12 mouse cellular contexts compared by ENCODE assay signal in genomic region chr1:39006830-39007829, GRCm38 (mm10). TPM values are rescaled to one million over a fixed set of nuclear protein-coding genes. Genes with fewer than 3 reads are reported as not detected.
DNase-seq lines count a peak whose midpoint lies in the region; ATAC-seq and TF ChIP-seq lines count a peak whose summit lies in the region.
"Had no signal": no experiment of that assay in that cellular context is flagged by ENCODE, and none has a peak within 500 bp of the region (broad histone marks: within the 10 kb centered on the region; RNA-seq: fewer than 3 reads in every experiment).

No protein-coding gene starts in this region.

- H3K27ac ChIP-seq in lung, embryonic 14.5 days (ENCODE audit: low read depth): peak overlapping the region; percentile 4; the same call in 1 of the 2 replicates
- H3K27ac ChIP-seq in olfactory bulb, adult 2 months (ENCODE audit: insufficient read depth, low read depth, low read length): peak overlapping the region; percentile 90
- H3K27ac ChIP-seq in kidney, embryonic 15.5 days: no peak overlapping the region
- H3K27ac ChIP-seq: liver, embryonic 12.5 days had no signal

- no peak overlapping the region for H3K9ac ChIP-seq in lung, embryonic 14.5 days
- H3K9ac ChIP-seq in kidney, embryonic 15.5 days: no peak overlapping the region
- H3K9ac ChIP-seq: liver, embryonic 12.5 days had no signal

- no peak overlapping the region for H3K4me2 ChIP-seq in lung, embryonic 14.5 days
- H3K4me2 ChIP-seq in kidney, embryonic 15.5 days: no peak overlapping the region
- H3K4me2 ChIP-seq: liver, embryonic 12.5 days had no signal

- no peaks in the 10 kb centered on the region for H3K36me3 ChIP-seq in lung, embryonic 14.5 days (ENCODE audit: insufficient read depth)
- no peaks in the 10 kb centered on the region for H3K36me3 ChIP-seq in kidney, embryonic 15.5 days
- H3K36me3 ChIP-seq: liver, embryonic 12.5 days had no signal

- WGBS in lung, embryonic 14.5 days: 47% methylated on average over 11 of the region's 11 CpGs
- 32% methylated on average over 11 of the region's 11 CpGs for WGBS in lung, adult 2 months
- WGBS in olfactory bulb, adult 2 months: 20% methylated on average over 11 of the region's 11 CpGs
- 53% methylated on average over 11 of the region's 11 CpGs for WGBS in kidney, embryonic 15.5 days

- TF ChIP-seq POLR2A in lung, adult 2 months (IDR thresholded peaks at IDR 0.05; ENCODE audit: borderline replicate concordance, extremely low read depth, low read depth, low read length): no peak
- TF ChIP-seq POLR2A in olfactory bulb, adult 2 months (IDR thresholded peaks at IDR 0.05; ENCODE audit: insufficient read depth, low read depth, low read length): no peak

- no peak for TF ChIP-seq CTCF in lung, embryonic 14.5 days (IDR thresholded peaks at IDR 0.05; ENCODE audit: low read depth)
- TF ChIP-seq CTCF in lung, adult 2 months (IDR thresholded peaks at IDR 0.05; ENCODE audit: insufficient read depth, low read length): no peak
- TF ChIP-seq CTCF in olfactory bulb, adult 2 months (IDR thresholded peaks at IDR 0.05; ENCODE audit: insufficient read depth, low read depth, low read length): no peak

- no peaks in the 10 kb centered on the region for H3K9me3 ChIP-seq in lung, embryonic 14.5 days (ENCODE audit: low read depth, low read length)
- no peaks in the 10 kb centered on the region for H3K9me3 ChIP-seq in kidney, embryonic 15.5 days (replicated peaks)
- H3K9me3 ChIP-seq: liver, embryonic 12.5 days had no signal

- ATAC-seq in lung, embryonic 14.5 days (ENCODE audit: insufficient read depth): no peak
- ATAC-seq in kidney, embryonic 15.5 days (replicated peaks; ENCODE audit: low FRiP score): no peak
- ATAC-seq: liver, embryonic 12.5 days; midbrain, embryonic 16.5 days had no signal

- intact Hi-C loops in heart, postnatal 10 days (cut with DNase I): no loop called here

- peak; percentile 33 to 76 for DNase-seq in adrenal gland, adult (ENCODE audit: inconsistent age in 2 of 2, low spot score in 1 of 2)
- no peak for DNase-seq in adrenal gland, postnatal 4 days (ENCODE audit: low spot score in 2 of 2)
- DNase-seq in lung, embryonic 14.5 days: peak; percentile 28
- DNase-seq in lung, adult 2 months: no peak
- peak; percentile 21 to 30 for DNase-seq in heart, postnatal 10 days
- no peak for DNase-seq in cerebellum, postnatal 4 days (ENCODE audit: low spot score in 2 of 2)
- DNase-seq: cerebellum, postnatal 14 days; layer of hippocampus, adult 9-11 months had no signal

- H3K4me3 ChIP-seq in lung, embryonic 14.5 days (ENCODE audit: low read depth, low read length): no peak overlapping the region
- H3K4me3 ChIP-seq in lung, adult 2 months (replicated peaks; ENCODE audit: extremely low read depth, low read depth, low read length): no peak overlapping the region
- no peak overlapping the region for H3K4me3 ChIP-seq in olfactory bulb, adult 2 months (ENCODE audit: insufficient read depth, low read depth, low read length)
- H3K4me3 ChIP-seq in kidney, embryonic 15.5 days (replicated peaks): no peak overlapping the region
- H3K4me3 ChIP-seq: liver, embryonic 12.5 days had no signal

- H3K27me3 ChIP-seq in lung, embryonic 14.5 days (ENCODE audit: insufficient read depth, low read length): no peaks in the 10 kb centered on the region
- no peaks in the 10 kb centered on the region for H3K27me3 ChIP-seq in kidney, embryonic 15.5 days
- H3K27me3 ChIP-seq: liver, embryonic 12.5 days had no signal

- H3K4me1 ChIP-seq in lung, embryonic 14.5 days (ENCODE audit: insufficient read depth): no peaks in the 10 kb centered on the region; the same call in 1 of the 2 replicates
- no peaks in the 10 kb centered on the region for H3K4me1 ChIP-seq in lung, adult 2 months (ENCODE audit: control insufficient read depth, insufficient read depth, low read length)
- H3K4me1 ChIP-seq in olfactory bulb, adult 2 months (ENCODE audit: control insufficient read depth, insufficient read depth, low read length): peaks cover 23% of the 10 kb centered on the region
- 0 out of 2 replicates have a peak, but pooled peaks cover 6% of the 10 kb centered on the region for H3K4me1 ChIP-seq in kidney, embryonic 15.5 days
- H3K4me1 ChIP-seq: liver, embryonic 12.5 days had no signal

RNA-seq across cellular contexts. Expression of gene Pdcl3, which starts 21.7 kb away (rescaled TPM):
- total RNA-seq in adrenal gland, postnatal 4 days (2021): 10 to 100 TPM; 73.4 to 79.3 TPM
- 148 and 161 TPM in 2 replicates for polyA plus RNA-seq in lung, embryonic 14.5 days (2014; fragmentation: Nextera tagmentation; extraction: Ambion mirVana)
- polyA plus RNA-seq in lung, adult 2 months (2012; rRNA removed): 25.7 and 44.5 TPM in 2 replicates
- total RNA-seq in heart, postnatal 10 days (2021): 10 to 100 TPM; 96.0 to 99.9 TPM
- not detected in 2 replicates for polyA plus RNA-seq in olfactory bulb, adult 2 months (2012; ENCODE audit: insufficient read depth, insufficient read length, low replicate concordance, missing spikeins)
- 177 and 183 TPM in 2 replicates for polyA plus RNA-seq in kidney, embryonic 15.5 days (2015; fragmentation: Nextera tagmentation; extraction: Ambion mirVana)

Comparison
In these comparisons a context has a peak if more than half of its experiments do, and no peak if none do; other contexts are left out.
1. DNase-seq: peak in adrenal gland, adult (2 of 2), lung, embryonic 14.5 days (single experiment) and heart, postnatal 10 days (2 of 2); none in adrenal gland, postnatal 4 days (0 of 2), lung, adult 2 months (single experiment) and cerebellum, postnatal 4 days (0 of 2).